Mouse (Mus musculus) lung, embryonic 15.5 days (tissue): ENCODE measurements at regions not wholly inside any gene's neighbourhood (a gene's known extent, or its start where the extent isn't known, plus 50 kb on each side); places are given as distances from the start of the nearest gene placed in this dataset.

Source experiments
- ATAC-seq: fragments of 200-750 bp; cut with Nextera tagmentation; 2 replicates; pipeline ENCODE4 v1.8.0; 2017; ENCODE audit warnings: moderate number of reproducible peaks, borderline replicate concordance; ENCODE audit not compliant: low FRiP score, low TSS enrichment; ENCODE audit errors: extremely low read depth
- H3K27ac ChIP-seq: fragments of 300-500 bp; sonication (generic); 2 replicates; pipeline ENCODE4 v1.5.1; 2015; ENCODE audit warnings: moderate library complexity, mild to moderate bottlenecking, inconsistent platforms
- H3K27me3 ChIP-seq: fragments of 300-500 bp; sonication (generic); 2 replicates; pipeline ENCODE4 v1.6.1; 2015; ENCODE audit warnings: inconsistent platforms
- H3K36me3 ChIP-seq: fragments of 300-500 bp; sonication (generic); 2 replicates; pipeline ENCODE4 v1.6.1; 2015; ENCODE audit warnings: inconsistent platforms
- H3K4me1 ChIP-seq: fragments of 300-500 bp; sonication (generic); 2 replicates; pipeline ENCODE4 v1.6.1; 2015; ENCODE audit warnings: inconsistent platforms
- H3K4me2 ChIP-seq: fragments of 300-500 bp; sonication (generic); 2 replicates; pipeline ENCODE4 v1.6.1; 2015; ENCODE audit warnings: inconsistent platforms, mild to moderate bottlenecking, moderate library complexity
- H3K4me3 ChIP-seq: fragments of 300-500 bp; sonication (generic); 2 replicates; pipeline ENCODE4 v1.5.1; 2015; ENCODE audit warnings: mild to moderate bottlenecking, inconsistent platforms
- H3K9ac ChIP-seq: fragments of 300-500 bp; sonication (generic); 2 replicates; pipeline ENCODE4 v1.6.1; 2015; ENCODE audit warnings: inconsistent platforms
- H3K9me3 ChIP-seq: fragments of 300-500 bp; sonication (generic); 2 replicates; pipeline ENCODE4 v1.6.1; 2016; ENCODE audit warnings: inconsistent platforms
- WGBS: fragments of 180-500 bp; shearing (Covaris S2); methylation state at CpG from one replicate; pipeline ENCODE4 v1.1.7; 2015; 5-methylcytosine and 5-hydroxymethylcytosine counted together

GRCm38 (mm10) chr2:148579027-148579426 is 93.4 kb upstream of the Nxt1 start:
- ATAC-seq: no peak

GRCm38 (mm10) chr2:148578176-148578575 is 94.2 kb upstream of the Nxt1 start:
- no peaks in the 10 kb centered on the region for H3K27me3 ChIP-seq
- H3K4me1 ChIP-seq: peaks cover 15% of the 10 kb centered on the region; the same call in 1 of the 2 replicates
- H3K9me3 ChIP-seq: no peaks in the 10 kb centered on the region
- ATAC-seq: no peak
- no peak overlapping the region for H3K4me3 ChIP-seq
- H3K27ac ChIP-seq: no peak overlapping the region
- no peak overlapping the region for H3K4me2 ChIP-seq
- H3K36me3 ChIP-seq: no peaks in the 10 kb centered on the region
- H3K9ac ChIP-seq: no peak overlapping the region
- WGBS: 34% methylated on average over 2 of the region's 2 CpGs

More at GRCm38 (mm10) chr2:148579027-148579426, 93.4 kb upstream of the Nxt1 start:
- WGBS: 85% methylated on average over 5 of the region's 5 CpGs
- Histone ChIP-seq H3K4me1 (peaks cover 15% of the 10 kb centered on the region; the same call in 1 of the 2 replicates), H3K9ac (no peak overlapping the region), H3K4me3 (no peak overlapping the region), H3K4me2 (no peak overlapping the region), H3K27ac (no peak overlapping the region), H3K27me3 (no peaks in the 10 kb centered on the region), H3K9me3 (no peaks in the 10 kb centered on the region), H3K36me3 (no peaks in the 10 kb centered on the region)

GRCm38 (mm10) chr2:148575433-148575832 is 97.0 kb upstream of the Nxt1 start:
- Histone ChIP-seq H3K4me2 (no peak overlapping the region), H3K4me1 (peaks cover 19% of the 10 kb centered on the region; the same call in 1 of the 2 replicates)
- 0 out of 2 replicates have a peak, but pooled peaks have one; percentile 20 for ATAC-seq

GRCm38 (mm10) chr2:148572165-148572564 is 100.2 kb upstream of the Nxt1 start:
- no peak overlapping the region for H3K4me3 ChIP-seq
- no peak overlapping the region for H3K9ac ChIP-seq
- no peak overlapping the region for H3K27ac ChIP-seq
- H3K4me2 ChIP-seq: no peak overlapping the region
- peaks cover 10% of the 10 kb centered on the region; the same call in 1 of the 2 replicates for H3K4me1 ChIP-seq
- no peaks in the 10 kb centered on the region for H3K9me3 ChIP-seq
- 9% methylated on average over 1 of the region's 1 CpGs for WGBS
- H3K27me3 ChIP-seq: no peaks in the 10 kb centered on the region
- ATAC-seq: peak; percentile 52; the same call in 1 of the 2 replicates
- no peaks in the 10 kb centered on the region for H3K36me3 ChIP-seq

More at GRCm38 (mm10) chr2:148575433-148575832, 97.0 kb upstream of the Nxt1 start:
- no peaks in the 10 kb centered on the region for H3K36me3 ChIP-seq
- H3K9ac ChIP-seq: no peak overlapping the region
- H3K27ac ChIP-seq: peak overlapping the region; percentile 30; the same call in 1 of the 2 replicates
- H3K9me3 ChIP-seq: no peaks in the 10 kb centered on the region
- no peak overlapping the region for H3K4me3 ChIP-seq
- WGBS: 47% methylated on average over 3 of the region's 3 CpGs
- no peaks in the 10 kb centered on the region for H3K27me3 ChIP-seq

- H3K4me3 ChIP-seq: no peak overlapping the region
- no peaks in the 10 kb centered on the region for H3K9me3 ChIP-seq
- no peak overlapping the region for H3K4me2 ChIP-seq
- no peak overlapping the region for H3K27ac ChIP-seq
- no peak for ATAC-seq
- no peak overlapping the region for H3K9ac ChIP-seq
- no peaks in the 10 kb centered on the region for H3K36me3 ChIP-seq
- peaks cover 10% of the 10 kb centered on the region; the same call in 1 of the 2 replicates for H3K4me1 ChIP-seq
- H3K27me3 ChIP-seq: no peaks in the 10 kb centered on the region
- 77% methylated on average over 1 of the region's 1 CpGs for WGBS
These were observed 100.8 kb upstream of the Nxt1 start for GRCm38 (mm10) chr2:148571616-148572015.

GRCm38 (mm10) chr2:148571018-148571417 is 101.4 kb upstream of the Nxt1 start:
- Histone ChIP-seq H3K9me3 (no peaks in the 10 kb centered on the region), H3K4me3 (no peak overlapping the region), H3K27me3 (no peaks in the 10 kb centered on the region), H3K27ac (no peak overlapping the region), H3K4me2 (no peak overlapping the region), H3K9ac (no peak overlapping the region), H3K4me1 (peaks cover 10% of the 10 kb centered on the region; the same call in 1 of the 2 replicates), H3K36me3 (no peaks in the 10 kb centered on the region)
- no peak for ATAC-seq
- 43% methylated on average over 5 of the region's 5 CpGs for WGBS

GRCm38 (mm10) chr2:148567930-148568481 is 104.4 kb upstream of the Nxt1 start:
- 53% methylated on average over 2 of the region's 2 CpGs for WGBS
- ATAC-seq: no peak; the same call in 1 of the 2 replicates

GRCm38 (mm10) chr2:148563390-148563789 is 109.0 kb upstream of the Nxt1 start:
- H3K27ac ChIP-seq: no peak overlapping the region
- H3K36me3 ChIP-seq: no peaks in the 10 kb centered on the region
- no peaks in the 10 kb centered on the region for H3K27me3 ChIP-seq
- H3K4me1 ChIP-seq: peaks cover 12% of the 10 kb centered on the region
- H3K9ac ChIP-seq: no peak overlapping the region
- H3K4me2 ChIP-seq: no peak overlapping the region
- ATAC-seq: no peak
- 37% methylated on average over 3 of the region's 3 CpGs for WGBS
- H3K9me3 ChIP-seq: no peaks in the 10 kb centered on the region
- no peak overlapping the region for H3K4me3 ChIP-seq

More at GRCm38 (mm10) chr2:148567930-148568481, 104.4 kb upstream of the Nxt1 start:
- Histone ChIP-seq H3K4me3 (no peak overlapping the region), H3K9me3 (no peaks in the 10 kb centered on the region), H3K36me3 (no peaks in the 10 kb centered on the region), H3K4me2 (no peak overlapping the region), H3K27me3 (no peaks in the 10 kb centered on the region), H3K9ac (no peak overlapping the region), H3K27ac (no peak overlapping the region), H3K4me1 (peaks cover 3% of the 10 kb centered on the region; the same call in 1 of the 2 replicates)

GRCm38 (mm10) chr2:148562041-148562440 is 110.4 kb upstream of the Nxt1 start:
- Histone ChIP-seq H3K9ac (no peak overlapping the region), H3K27me3 (no peaks in the 10 kb centered on the region), H3K27ac (no peak overlapping the region), H3K4me1 (peaks cover 12% of the 10 kb centered on the region), H3K4me2 (no peak overlapping the region), H3K4me3 (no peak overlapping the region), H3K9me3 (no peaks in the 10 kb centered on the region), H3K36me3 (no peaks in the 10 kb centered on the region)
- ATAC-seq: no peak
- WGBS: 68% methylated on average over 3 of the region's 3 CpGs

- peak; percentile 64; the same call in 1 of the 2 replicates for ATAC-seq
- Histone ChIP-seq H3K4me1 (peaks cover 12% of the 10 kb centered on the region), H3K9me3 (no peaks in the 10 kb centered on the region), H3K27ac (no peak overlapping the region), H3K4me3 (no peak overlapping the region), H3K27me3 (no peaks in the 10 kb centered on the region), H3K9ac (no peak overlapping the region), H3K4me2 (no peak overlapping the region), H3K36me3 (no peaks in the 10 kb centered on the region)
- 65% methylated on average over 4 of the region's 4 CpGs for WGBS
These were observed 112.2 kb upstream of the Nxt1 start for GRCm38 (mm10) chr2:148560013-148560773.

- ATAC-seq: no peak
- H3K36me3 ChIP-seq: no peaks in the 10 kb centered on the region
- 82% methylated on average over 4 of the region's 4 CpGs for WGBS
- no peak overlapping the region for H3K27ac ChIP-seq
- H3K9me3 ChIP-seq: no peaks in the 10 kb centered on the region
- no peaks in the 10 kb centered on the region for H3K27me3 ChIP-seq
- H3K4me3 ChIP-seq: no peak overlapping the region
- H3K9ac ChIP-seq: no peak overlapping the region
- H3K4me1 ChIP-seq: peaks cover 12% of the 10 kb centered on the region
- H3K4me2 ChIP-seq: no peak overlapping the region
These were observed 113.0 kb upstream of the Nxt1 start for GRCm38 (mm10) chr2:148559376-148559775.

GRCm38 (mm10) chr2:148558365-148558764 is 114.0 kb upstream of the Nxt1 start:
- no peak overlapping the region for H3K27ac ChIP-seq
- no peaks in the 10 kb centered on the region for H3K27me3 ChIP-seq
- no peaks in the 10 kb centered on the region for H3K9me3 ChIP-seq
- no peak for ATAC-seq
- H3K4me1 ChIP-seq: peaks cover 12% of the 10 kb centered on the region
- no peak overlapping the region for H3K9ac ChIP-seq
- H3K4me3 ChIP-seq: no peak overlapping the region
- H3K4me2 ChIP-seq: no peak overlapping the region
- H3K36me3 ChIP-seq: no peaks in the 10 kb centered on the region
